Mouse (Mus musculus): Measurements from ENCODE around the gene Camk1g. TPM values are rescaled to one million over a fixed set of nuclear protein-coding genes. Genes with fewer than 3 reads are reported as not detected.

Gene Camk1g
- polyA plus RNA-seq, 1 experiment from 2014 or later = 7.9 TPM

DNA sequence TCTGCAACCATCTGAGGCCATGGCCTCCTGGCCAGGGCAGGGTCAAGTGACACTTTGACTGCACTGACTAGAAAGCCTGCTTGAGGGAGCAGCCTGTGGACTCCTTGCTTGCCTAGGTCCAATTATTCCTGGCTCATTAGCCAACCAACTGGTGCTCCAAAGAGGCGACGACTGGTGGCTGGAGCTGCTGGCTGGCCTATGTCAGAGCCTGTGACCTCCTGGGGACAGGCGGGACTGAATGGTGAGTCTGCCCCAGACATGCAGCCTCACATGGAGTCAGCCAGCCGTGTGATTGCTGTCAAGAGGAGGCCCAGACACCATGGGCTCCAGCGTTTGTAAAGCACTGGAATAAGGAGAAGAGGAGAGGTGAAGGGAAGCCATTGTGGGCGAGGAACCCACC lies 8.9 kb downstream of the Camk1g start:
- H3K9ac ChIP-seq (ENCODE audit: low read length) = no peak overlapping the region
- no peaks in the 10 kb centered on the region for H3K9me3 ChIP-seq (replicated peaks; ENCODE audit: control insufficient read depth, low read length)
- no peak overlapping the region for H3K4me2 ChIP-seq (ENCODE audit: low read depth, low read length)
- H3K36me3 ChIP-seq (ENCODE audit: control insufficient read depth, insufficient read depth, low read length) = no peaks in the 10 kb centered on the region
- H3K27me3 ChIP-seq (ENCODE audit: control insufficient read depth, insufficient read depth, low read length) = no peaks in the 10 kb centered on the region
- ATAC-seq (ENCODE audit: insufficient read depth, low FRiP score) = no peak
- H3K4me3 ChIP-seq (replicated peaks; ENCODE audit: low read length) = no peak overlapping the region
- WGBS = 81% methylated on average over 6 of the region's 6 CpGs
- H3K27ac ChIP-seq (ENCODE audit: low read length) = no peak overlapping the region
- no peaks in the 10 kb centered on the region for H3K4me1 ChIP-seq (ENCODE audit: control insufficient read depth, insufficient read depth, low read length)

DNA sequence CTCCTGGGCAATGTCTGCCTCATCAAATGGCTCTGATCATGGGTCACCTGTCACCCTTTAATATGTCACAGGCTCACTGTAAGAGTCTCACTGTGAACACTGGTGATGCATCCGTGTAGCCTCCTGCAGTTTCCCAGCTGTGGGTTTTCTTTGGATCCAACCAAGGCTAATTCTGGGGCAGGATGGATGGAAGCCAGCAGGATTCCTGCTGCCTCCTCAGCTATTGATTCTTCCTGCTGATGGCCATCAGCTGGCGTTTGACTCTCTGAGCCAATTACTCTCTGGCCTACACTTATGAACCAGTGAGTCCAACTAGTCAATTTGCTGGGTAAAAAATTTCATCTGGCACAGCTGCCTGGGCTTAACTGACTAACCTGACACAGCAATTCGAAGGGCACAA lies 10.9 kb downstream of the Camk1g start:
- H3K36me3 ChIP-seq (ENCODE audit: control insufficient read depth, insufficient read depth, low read length) = no peaks in the 10 kb centered on the region
- H3K4me3 ChIP-seq (replicated peaks; ENCODE audit: low read length) = no peak overlapping the region
- no peak overlapping the region for H3K4me2 ChIP-seq (ENCODE audit: low read depth, low read length)
- no peaks in the 10 kb centered on the region for H3K4me1 ChIP-seq (ENCODE audit: control insufficient read depth, insufficient read depth, low read length)
- H3K9ac ChIP-seq (ENCODE audit: low read length) = no peak overlapping the region
- WGBS = 61% methylated on average over 3 of the region's 3 CpGs
- no peaks in the 10 kb centered on the region for H3K27me3 ChIP-seq (ENCODE audit: control insufficient read depth, insufficient read depth, low read length)
- no peaks in the 10 kb centered on the region for H3K9me3 ChIP-seq (replicated peaks; ENCODE audit: control insufficient read depth, low read length)
- no peak for ATAC-seq (ENCODE audit: insufficient read depth, low FRiP score)
- no peak overlapping the region for H3K27ac ChIP-seq (ENCODE audit: low read length)

DNA sequence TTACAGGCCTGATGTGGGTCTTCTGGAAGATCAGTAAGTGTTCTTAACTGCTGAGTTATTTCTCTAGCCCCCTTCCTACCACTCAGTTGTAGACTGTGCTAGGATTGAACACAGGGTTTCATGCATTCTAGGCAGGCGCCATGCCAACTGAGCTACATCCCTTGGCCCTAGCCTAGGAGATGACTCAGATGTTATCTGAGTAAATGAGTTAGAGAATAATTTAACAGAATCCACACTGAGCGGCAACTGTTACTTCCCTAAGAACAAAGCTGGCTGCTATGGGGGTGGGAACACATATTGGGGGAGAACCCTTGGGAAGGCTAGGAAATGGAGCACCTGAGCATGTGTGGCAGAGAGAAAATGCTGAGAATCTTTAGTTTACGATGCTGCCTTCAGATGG lies 18.5 kb downstream of the Camk1g start:
- no peaks in the 10 kb centered on the region for H3K9me3 ChIP-seq (replicated peaks; ENCODE audit: control insufficient read depth, low read length)
- H3K4me2 ChIP-seq (ENCODE audit: low read depth, low read length) = no peak overlapping the region
- 80% methylated on average over 3 of the region's 3 CpGs for whole genome bisulfite sequencing
- H3K4me1 ChIP-seq (ENCODE audit: control insufficient read depth, insufficient read depth, low read length) = no peaks in the 10 kb centered on the region
- H3K9ac ChIP-seq (ENCODE audit: low read length) = no peak overlapping the region
- no peak overlapping the region for H3K4me3 ChIP-seq (replicated peaks; ENCODE audit: low read length)
- no peaks in the 10 kb centered on the region for H3K27me3 ChIP-seq (ENCODE audit: control insufficient read depth, insufficient read depth, low read length)
- ATAC-seq (ENCODE audit: insufficient read depth, low FRiP score) = no peak
- no peak overlapping the region for H3K27ac ChIP-seq (ENCODE audit: low read length)
- no peaks in the 10 kb centered on the region for H3K36me3 ChIP-seq (ENCODE audit: control insufficient read depth, insufficient read depth, low read length)

DNA sequence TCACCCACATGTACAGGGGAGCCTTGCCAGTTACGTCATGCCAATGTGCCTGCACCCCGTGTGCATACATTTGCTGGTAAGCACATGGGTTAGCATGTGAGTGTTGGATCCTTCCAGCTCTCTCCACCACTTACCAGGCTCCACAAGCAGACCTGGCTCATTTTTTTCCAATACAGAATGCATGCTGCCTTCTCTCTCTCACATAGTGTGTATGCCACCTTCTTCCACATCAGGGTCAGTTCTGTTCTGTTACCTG lies 19.6 kb downstream of the Camk1g start:
- WGBS = 90% methylated on average over 2 of the region's 2 CpGs
- no peak overlapping the region for H3K27ac ChIP-seq (ENCODE audit: low read length)
- H3K9me3 ChIP-seq (replicated peaks; ENCODE audit: control insufficient read depth, low read length) = no peaks in the 10 kb centered on the region
- no peak overlapping the region for H3K4me2 ChIP-seq (ENCODE audit: low read depth, low read length)
- ATAC-seq (ENCODE audit: insufficient read depth, low FRiP score) = no peak
- H3K9ac ChIP-seq (ENCODE audit: low read length) = no peak overlapping the region
- no peak overlapping the region for H3K4me3 ChIP-seq (replicated peaks; ENCODE audit: low read length)
- no peaks in the 10 kb centered on the region for H3K27me3 ChIP-seq (ENCODE audit: control insufficient read depth, insufficient read depth, low read length)
- H3K4me1 ChIP-seq (ENCODE audit: control insufficient read depth, insufficient read depth, low read length) = no peaks in the 10 kb centered on the region
- H3K36me3 ChIP-seq (ENCODE audit: control insufficient read depth, insufficient read depth, low read length) = no peaks in the 10 kb centered on the region

DNA sequence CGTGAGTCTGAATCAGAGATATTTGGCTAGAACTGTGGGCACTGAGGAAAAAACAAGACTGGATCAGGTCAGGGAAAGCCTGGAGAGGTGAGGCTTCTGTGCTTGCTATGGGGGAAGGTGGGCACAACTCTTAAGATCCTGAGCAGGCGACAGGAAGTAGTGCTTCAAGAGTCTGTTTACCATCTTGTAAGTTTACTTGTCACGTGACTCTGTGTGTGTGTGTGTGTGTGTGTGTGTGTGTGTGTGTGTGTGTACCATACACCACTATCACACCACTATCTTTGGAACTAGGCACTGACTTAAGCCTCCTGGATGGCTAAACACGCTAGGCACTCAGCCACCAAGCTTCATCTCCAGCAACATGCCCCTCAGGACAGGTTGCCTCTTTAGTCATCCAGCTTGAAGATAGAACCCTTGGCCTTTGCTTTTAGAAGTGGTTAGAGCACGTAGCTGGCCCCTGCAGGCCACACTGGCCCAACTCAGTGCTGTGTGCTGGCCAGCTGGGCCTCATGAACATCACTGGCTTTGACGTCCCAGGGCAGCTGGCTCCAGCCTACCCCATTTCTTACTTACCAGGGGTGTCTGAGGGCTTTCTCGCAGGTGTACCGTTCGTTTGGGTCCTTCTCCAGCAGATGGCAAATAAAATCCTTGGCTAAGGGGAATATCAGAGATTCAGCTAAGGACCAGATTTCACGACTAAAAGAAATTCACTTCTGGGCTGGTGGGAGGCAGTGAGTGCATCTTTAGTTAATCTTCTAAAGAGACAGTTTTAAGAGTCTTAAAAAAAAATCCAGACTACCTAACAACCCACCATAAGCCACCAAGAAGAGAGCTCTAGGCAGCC lies 20.2 kb downstream of the Camk1g start:
- no peaks in the 10 kb centered on the region for H3K36me3 ChIP-seq (ENCODE audit: control insufficient read depth, insufficient read depth, low read length)
- no peak overlapping the region for H3K27ac ChIP-seq (ENCODE audit: low read length)
- H3K4me1 ChIP-seq (ENCODE audit: control insufficient read depth, insufficient read depth, low read length) = no peaks in the 10 kb centered on the region
- no peaks in the 10 kb centered on the region for H3K27me3 ChIP-seq (ENCODE audit: control insufficient read depth, insufficient read depth, low read length)
- no peak overlapping the region for H3K4me2 ChIP-seq (ENCODE audit: low read depth, low read length)
- no peaks in the 10 kb centered on the region for H3K9me3 ChIP-seq (replicated peaks; ENCODE audit: control insufficient read depth, low read length)
- no peak overlapping the region for H3K9ac ChIP-seq (ENCODE audit: low read length)
- ATAC-seq (ENCODE audit: insufficient read depth, low FRiP score) = no peak
- H3K4me3 ChIP-seq (replicated peaks; ENCODE audit: low read length) = no peak overlapping the region
- 72% methylated on average over 10 of the region's 10 CpGs for WGBS

DNA sequence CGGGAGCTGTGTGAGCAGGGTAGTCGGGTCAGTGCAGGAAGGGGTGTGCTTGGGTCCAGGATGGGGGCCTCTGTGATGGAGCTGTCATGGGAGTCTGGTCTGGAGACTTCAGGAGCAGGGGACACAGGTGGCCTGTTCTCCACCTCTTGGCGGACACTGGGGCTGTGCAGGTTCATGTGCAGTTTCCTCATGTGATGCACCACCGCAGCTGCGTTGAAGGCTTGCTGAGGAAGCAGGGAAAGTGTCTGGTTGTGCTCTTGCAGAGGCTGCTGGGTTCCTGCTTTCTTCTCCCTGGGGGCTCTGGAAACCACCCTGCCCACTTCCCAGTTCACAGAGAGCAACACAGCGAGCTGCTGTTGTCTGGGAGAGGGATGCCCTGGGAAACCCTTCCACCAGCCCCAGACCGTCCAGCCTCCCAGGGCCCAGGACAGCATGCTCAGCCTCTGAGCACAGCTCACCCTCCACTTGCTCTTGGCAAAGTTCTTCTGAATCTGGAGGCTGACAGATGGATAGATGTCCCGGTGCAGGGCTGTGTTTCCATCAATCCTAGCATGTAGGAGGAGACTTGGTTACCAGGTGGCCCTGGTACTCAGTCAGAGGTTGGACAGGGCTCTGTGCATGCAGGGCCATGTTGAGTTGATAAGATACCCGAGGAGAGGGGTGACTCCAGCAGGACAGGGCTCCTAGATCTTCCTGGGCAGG lies 21.7 kb downstream of the Camk1g start:
- no peaks in the 10 kb centered on the region for H3K9me3 ChIP-seq (replicated peaks; ENCODE audit: control insufficient read depth, low read length)
- no peaks in the 10 kb centered on the region for H3K4me1 ChIP-seq (ENCODE audit: control insufficient read depth, insufficient read depth, low read length)
- H3K27ac ChIP-seq (ENCODE audit: low read length) = no peak overlapping the region
- WGBS = 82% methylated on average over 9 of the region's 9 CpGs
- ATAC-seq (ENCODE audit: insufficient read depth, low FRiP score) = no peak
- no peaks in the 10 kb centered on the region for H3K36me3 ChIP-seq (ENCODE audit: control insufficient read depth, insufficient read depth, low read length)
- H3K9ac ChIP-seq (ENCODE audit: low read length) = no peak overlapping the region
- H3K4me3 ChIP-seq (replicated peaks; ENCODE audit: low read length) = no peak overlapping the region
- no peaks in the 10 kb centered on the region for H3K27me3 ChIP-seq (ENCODE audit: control insufficient read depth, insufficient read depth, low read length)
- no peak overlapping the region for H3K4me2 ChIP-seq (ENCODE audit: low read depth, low read length)

DNA sequence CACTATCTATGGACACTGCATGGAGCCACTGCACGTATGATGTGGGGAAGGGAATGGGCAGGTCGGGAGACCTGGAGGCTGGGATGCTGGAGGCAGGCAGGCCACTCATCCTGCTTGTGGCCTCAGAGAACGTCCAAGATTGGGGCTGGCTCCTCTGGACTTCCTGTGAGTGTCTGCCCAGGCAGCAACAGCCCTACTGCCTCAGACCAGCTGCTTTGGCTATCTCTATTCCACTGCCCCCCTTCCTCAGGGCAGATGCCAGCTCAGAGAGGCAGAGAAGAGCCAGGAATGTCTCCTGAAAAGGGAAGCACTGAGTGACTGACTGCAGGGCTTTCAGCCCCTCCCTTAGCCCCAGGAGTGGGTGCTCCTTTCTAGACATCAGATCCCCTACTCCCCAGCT lies 23.2 kb downstream of the Camk1g start:
- no peaks in the 10 kb centered on the region for H3K4me1 ChIP-seq (ENCODE audit: control insufficient read depth, insufficient read depth, low read length)
- H3K4me3 ChIP-seq (replicated peaks; ENCODE audit: low read length) = no peak overlapping the region
- H3K36me3 ChIP-seq (ENCODE audit: control insufficient read depth, insufficient read depth, low read length) = no peaks in the 10 kb centered on the region
- no peaks in the 10 kb centered on the region for H3K27me3 ChIP-seq (ENCODE audit: control insufficient read depth, insufficient read depth, low read length)
- H3K4me2 ChIP-seq (ENCODE audit: low read depth, low read length) = no peak overlapping the region
- 65% methylated on average over 3 of the region's 3 CpGs for WGBS
- ATAC-seq (ENCODE audit: insufficient read depth, low FRiP score) = no peak
- no peak overlapping the region for H3K9ac ChIP-seq (ENCODE audit: low read length)
- H3K27ac ChIP-seq (ENCODE audit: low read length) = no peak overlapping the region
- H3K9me3 ChIP-seq (replicated peaks; ENCODE audit: control insufficient read depth, low read length) = no peaks in the 10 kb centered on the region

DNA sequence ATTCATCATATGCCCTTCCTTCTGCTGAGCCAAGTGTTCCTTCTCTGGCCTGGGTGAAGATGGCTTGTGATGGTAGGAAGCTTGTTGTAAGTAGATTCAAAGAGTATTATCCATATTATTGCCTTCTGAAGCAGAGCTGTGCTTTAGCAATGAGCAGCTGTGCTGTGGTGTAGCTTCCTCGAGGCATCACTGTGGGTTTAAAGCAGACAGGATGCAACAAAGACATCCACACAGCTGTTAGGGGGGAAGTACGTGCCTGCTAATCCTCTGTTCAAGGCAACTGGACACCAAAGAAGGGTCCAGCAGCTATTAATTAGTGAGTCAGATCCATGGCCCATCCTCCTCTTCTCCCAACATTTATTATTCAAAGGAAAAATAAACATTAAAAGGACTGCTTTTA lies 25.1 kb downstream of the Camk1g start:
- Histone ChIP-seq H3K4me1 (ENCODE audit: control insufficient read depth, insufficient read depth, low read length) (no peaks in the 10 kb centered on the region), H3K27me3 (ENCODE audit: control insufficient read depth, insufficient read depth, low read length) (no peaks in the 10 kb centered on the region), H3K27ac (ENCODE audit: low read length) (peak overlapping the region; percentile 68; the same call in 1 of the 2 replicates), H3K9me3 (replicated peaks; ENCODE audit: control insufficient read depth, low read length) (no peaks in the 10 kb centered on the region), H3K4me2 (ENCODE audit: low read depth, low read length) (no peak overlapping the region), H3K4me3 (replicated peaks; ENCODE audit: low read length) (no peak overlapping the region), H3K9ac (ENCODE audit: low read length) (no peak overlapping the region), H3K36me3 (ENCODE audit: control insufficient read depth, insufficient read depth, low read length) (no peaks in the 10 kb centered on the region)
- 29% methylated on average over 2 of the region's 2 CpGs for WGBS
- peak; percentile 61; the same call in 1 of the 2 replicates for ATAC-seq (ENCODE audit: insufficient read depth, low FRiP score)

DNA sequence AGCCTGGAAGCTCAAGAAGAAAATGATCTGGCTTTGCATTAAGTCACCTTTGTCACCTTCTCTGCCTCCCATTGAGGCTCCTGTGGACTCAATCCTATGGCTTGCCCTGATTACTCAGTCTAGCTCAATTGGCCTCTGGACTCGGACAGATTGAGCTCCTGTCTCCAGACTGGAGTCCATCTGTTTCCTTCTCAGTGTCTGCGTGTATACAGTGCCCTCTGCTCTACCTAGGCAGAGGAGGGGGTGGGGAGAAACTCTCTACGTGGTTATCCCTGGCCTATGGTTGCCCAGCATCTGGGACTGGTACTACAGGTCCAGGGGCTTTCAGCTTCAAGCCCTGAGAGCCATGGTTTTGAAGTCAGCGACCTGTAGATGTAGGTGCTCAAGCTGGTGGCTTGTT lies 26.2 kb downstream of the Camk1g start:
- Histone ChIP-seq H3K9ac (ENCODE audit: low read length) (no peak overlapping the region), H3K4me3 (replicated peaks; ENCODE audit: low read length) (no peak overlapping the region), H3K4me1 (ENCODE audit: control insufficient read depth, insufficient read depth, low read length) (no peaks in the 10 kb centered on the region), H3K27me3 (ENCODE audit: control insufficient read depth, insufficient read depth, low read length) (no peaks in the 10 kb centered on the region), H3K27ac (ENCODE audit: low read length) (no peak overlapping the region), H3K4me2 (ENCODE audit: low read depth, low read length) (no peak overlapping the region), H3K9me3 (replicated peaks; ENCODE audit: control insufficient read depth, low read length) (no peaks in the 10 kb centered on the region), H3K36me3 (ENCODE audit: control insufficient read depth, insufficient read depth, low read length) (no peaks in the 10 kb centered on the region)
- WGBS = 66% methylated on average over 4 of the region's 4 CpGs
- ATAC-seq (ENCODE audit: insufficient read depth, low FRiP score) = no peak

All from stomach, embryonic 16.5 days (tissue).